Mouse (Mus musculus) induced T-regulatory cell, adult 2 months (primary cell): ENCODE data around the gene Iqcn.

Experiments
- DNase-seq: peaks from one replicate; pipeline ENCODE4 v3.0.0-alpha.2; 2012; ENCODE audit warnings: low read depth

Gene Iqcn

GRCm38 (mm10) chr8:70678679-70679078 lies 24.6 kb upstream of the Iqcn start:
- no peak for DNase-seq

DNA sequence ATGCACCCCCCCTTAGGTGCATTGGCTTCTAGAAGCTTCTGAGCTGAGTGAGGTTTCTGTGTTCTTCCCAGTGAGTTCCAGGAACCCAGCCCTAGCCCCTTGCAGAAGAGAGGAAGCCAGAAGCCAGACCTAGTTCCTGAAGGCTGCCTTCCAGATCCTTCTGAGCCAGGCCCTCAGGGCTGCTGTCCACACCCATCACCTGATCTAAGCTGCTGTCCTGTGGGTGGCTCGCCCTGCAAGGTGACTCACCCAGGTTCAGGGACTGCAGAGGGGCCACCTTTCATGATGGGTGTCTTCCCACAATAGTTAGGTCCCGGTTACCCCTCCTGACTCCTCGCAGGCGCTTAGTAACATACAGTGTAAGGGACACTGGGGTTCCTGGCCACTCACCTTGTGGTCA lies 23.9 kb upstream of the Iqcn start:
- DNase-seq, result no peak

- no peak for DNase-seq
These were observed 23.2 kb upstream of the Iqcn start for GRCm38 (mm10) chr8:70680039-70680438.

GRCm38 (mm10) chr8:70681410-70681809 lies 21.8 kb upstream of the Iqcn start:
- no peak for DNase-seq

GRCm38 (mm10) chr8:70682193-70682592 lies 21.1 kb upstream of the Iqcn start:
- DNase-seq, result no peak

DNA sequence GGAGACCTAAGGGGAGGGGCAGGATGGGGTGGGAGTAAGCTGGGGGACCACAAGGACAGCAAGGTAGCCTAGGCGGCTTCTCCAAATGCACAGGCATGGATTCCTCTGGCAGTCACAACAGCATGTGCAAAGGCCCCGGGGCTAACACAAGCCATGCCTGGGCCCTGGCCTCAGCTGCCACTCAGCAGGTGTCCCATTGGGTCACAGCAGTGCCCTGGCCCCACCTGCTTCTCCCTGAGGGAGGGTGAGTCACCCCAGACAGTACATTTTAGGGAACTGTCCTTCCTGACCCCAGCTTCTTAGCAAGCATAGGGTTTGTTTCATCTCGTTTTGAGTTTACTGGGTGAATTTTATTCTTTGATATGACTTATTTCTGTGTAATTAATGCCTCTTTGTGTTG lies 20.6 kb upstream of the Iqcn start:
- no peak for DNase-seq

DNA sequence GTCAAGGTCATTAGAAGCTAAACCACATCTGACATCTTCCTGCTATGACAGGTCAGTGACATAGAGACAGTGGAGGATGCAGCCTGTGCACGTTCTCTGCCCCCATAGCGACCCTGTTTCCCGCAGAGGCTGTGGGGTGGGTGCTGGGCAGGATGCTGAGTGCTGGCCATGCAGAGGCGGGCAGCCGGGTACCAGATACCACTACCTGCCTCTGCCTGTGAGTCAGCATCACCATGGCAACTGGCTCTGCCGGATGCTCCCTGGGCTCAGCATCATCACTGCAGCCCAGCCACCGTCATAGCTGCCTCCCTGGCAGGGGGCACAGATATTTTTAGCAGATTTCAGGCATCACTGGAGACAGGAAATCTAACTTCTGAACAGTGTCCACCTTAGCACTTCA lies 19.0 kb upstream of the Iqcn start:
- peak; percentile 94 for DNase-seq

DNA sequence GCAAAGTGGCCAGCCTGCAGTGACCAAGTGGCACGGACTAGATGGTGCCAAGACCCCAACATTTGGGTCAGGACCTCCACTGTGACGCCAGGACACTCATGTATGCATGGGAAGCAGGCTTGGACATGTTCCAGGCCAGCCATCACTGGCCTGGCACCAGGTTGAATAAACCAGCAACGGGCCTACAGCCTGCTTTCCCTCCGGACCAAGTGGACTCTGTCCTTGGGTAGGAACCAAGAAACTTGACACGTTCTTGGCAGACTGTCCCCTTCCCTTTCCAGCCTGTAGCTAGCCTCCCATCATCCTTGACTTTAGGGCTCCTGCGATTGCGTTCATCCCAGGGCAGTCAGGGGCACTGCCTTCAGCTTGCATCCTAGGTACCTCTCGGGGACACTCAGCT lies 15.7 kb upstream of the Iqcn start:
- DNase-seq, result no peak

DNA sequence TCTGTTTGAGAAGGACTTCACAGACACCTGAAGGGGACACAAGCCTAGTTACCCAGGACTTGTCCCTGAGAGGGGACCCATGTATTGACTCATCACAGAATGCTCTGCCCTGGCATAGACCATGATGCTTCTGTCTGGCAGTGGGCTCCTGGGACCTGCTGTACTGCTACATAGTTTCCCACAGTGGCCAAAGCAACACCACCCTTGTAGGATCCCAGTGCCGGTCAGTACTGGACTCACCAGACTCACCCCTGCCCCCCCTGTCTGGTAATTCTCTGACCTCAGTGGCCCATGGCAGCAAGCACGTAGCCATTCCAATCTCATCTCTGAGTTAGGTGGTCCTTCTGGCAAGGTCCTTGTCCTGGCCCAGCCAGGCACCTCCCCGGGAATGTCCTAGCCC lies 15.1 kb upstream of the Iqcn start:
- DNase-seq, result no peak

DNA sequence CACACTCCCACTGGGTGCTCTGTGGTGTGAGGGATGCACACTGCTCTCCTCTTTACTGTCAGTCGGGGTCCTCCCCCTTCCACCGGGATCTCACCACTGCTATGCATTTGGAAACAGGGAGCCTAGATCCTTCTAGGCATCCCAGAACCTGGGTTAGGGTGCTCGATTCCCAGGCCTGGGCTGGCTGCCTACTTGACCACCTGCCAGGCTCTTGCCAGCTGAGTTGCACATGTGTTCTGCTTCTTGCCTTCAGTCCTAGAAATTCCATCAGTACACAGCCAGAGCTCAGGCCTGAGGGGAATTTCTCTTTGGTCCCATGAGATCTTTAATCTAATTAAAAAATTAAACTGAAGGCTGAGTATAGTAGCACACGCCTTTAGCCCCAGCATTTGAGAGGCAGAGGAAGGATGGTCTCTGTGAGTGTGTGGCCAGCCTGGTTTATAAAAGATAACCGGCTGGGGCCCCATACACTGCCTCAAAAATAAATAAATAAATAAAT lies 13.3 kb upstream of the Iqcn start:
- no peak for DNase-seq

DNA sequence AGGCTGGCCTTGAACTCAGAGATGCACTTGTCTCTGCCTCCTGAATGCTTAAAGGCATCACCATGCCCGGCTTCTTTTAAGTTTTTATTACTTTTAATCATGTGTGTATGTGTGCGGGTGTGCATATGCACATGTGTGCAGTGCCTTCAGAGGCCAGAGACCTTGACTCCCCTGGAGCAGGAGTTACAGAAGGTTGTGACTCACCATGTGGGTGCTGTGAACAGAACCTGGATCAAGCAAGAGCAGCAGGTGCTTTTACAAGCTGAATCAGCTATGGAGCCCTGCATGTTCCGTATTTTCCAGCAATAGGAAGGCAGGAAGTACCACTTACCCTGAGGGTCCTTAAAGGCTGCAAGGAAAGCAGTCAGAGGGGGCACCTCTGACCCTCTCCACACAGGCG lies 12.0 kb upstream of the Iqcn start:
- no peak for DNase-seq

- DNase-seq, result no peak
These were observed 11.5 kb upstream of the Iqcn start for GRCm38 (mm10) chr8:70691727-70692231.

DNA sequence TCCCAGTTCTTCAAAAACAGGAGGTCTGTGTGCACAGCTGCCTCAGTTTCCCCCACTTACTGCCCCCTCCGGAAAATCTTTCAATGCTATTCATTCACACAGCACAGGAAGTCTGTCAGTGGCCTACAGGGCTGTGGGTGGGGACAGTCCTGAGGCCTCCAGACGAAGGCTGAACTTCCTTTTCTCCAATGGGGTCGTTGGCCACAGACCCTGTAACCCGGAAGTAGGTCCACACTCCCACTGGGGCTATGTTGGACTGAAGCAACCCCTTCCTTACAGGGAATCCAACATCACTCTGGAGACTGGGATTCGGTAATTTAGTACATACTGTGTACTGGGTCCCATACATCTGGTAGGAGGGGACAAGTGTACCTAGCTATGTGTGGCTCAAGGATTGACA lies 9.6 kb upstream of the Iqcn start:
- DNase-seq, result peak; percentile 77

DNA sequence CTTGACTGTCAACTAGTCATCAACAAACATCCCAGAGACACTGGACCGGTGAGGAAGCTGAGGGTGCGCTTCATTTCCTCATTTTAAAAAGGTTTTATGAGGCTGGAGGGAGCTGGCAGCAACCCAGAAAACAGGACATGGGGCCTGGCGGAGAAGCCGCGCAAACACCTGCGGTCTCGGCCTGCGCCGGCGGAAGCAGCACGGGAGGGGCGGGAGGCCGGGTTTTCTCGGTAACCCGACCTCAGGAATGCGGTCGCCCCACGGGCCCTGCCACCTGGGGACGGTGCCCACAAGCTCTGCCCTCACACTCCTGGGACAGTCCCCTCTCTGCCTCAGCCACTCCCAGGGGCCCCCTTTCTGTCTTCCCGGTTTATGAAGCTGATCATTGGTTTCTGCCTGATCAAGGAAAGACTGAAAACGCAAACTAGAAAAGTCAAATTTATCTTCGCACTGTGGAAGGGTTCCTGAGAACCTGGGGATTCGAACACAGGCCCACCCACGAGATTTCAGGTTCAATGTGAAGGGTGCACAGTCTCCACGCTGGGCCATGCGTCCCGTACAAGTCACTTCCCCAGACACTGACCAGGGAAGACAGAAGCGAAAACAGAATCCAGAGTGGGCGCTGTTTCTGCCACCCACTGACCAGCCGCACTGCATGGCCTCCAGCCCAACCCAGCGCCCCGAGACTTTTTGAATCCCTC lies 7.8 kb upstream of the Iqcn start:
- peak; percentile 91 for DNase-seq

GRCm38 (mm10) chr8:70696019-70696885 lies 7.0 kb upstream of the Iqcn start:
- DNase-seq, result peak; percentile 94

DNA sequence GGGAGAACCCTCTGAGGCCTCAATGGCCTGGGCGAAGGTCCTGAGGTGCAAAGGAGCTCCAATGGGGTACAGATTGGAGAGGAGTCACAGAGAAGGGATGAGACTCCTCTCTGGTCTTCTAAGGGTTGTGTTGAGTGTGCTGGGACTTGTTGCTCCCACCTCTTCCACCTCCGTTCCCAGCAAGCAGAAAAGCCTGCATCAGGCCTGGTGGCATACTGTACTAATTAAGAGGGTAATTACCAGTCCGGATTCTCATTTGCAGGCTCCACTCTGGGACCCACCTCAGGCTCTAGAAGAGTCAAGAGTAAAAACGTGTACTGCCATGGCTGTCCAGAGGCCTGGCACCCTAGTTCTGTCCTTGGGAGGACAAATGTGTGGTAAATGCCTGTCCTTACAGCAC lies 6.3 kb upstream of the Iqcn start:
- no peak for DNase-seq

- peak; percentile 74 for DNase-seq
These were observed 5.6 kb upstream of the Iqcn start for GRCm38 (mm10) chr8:70697366-70698250.

DNA sequence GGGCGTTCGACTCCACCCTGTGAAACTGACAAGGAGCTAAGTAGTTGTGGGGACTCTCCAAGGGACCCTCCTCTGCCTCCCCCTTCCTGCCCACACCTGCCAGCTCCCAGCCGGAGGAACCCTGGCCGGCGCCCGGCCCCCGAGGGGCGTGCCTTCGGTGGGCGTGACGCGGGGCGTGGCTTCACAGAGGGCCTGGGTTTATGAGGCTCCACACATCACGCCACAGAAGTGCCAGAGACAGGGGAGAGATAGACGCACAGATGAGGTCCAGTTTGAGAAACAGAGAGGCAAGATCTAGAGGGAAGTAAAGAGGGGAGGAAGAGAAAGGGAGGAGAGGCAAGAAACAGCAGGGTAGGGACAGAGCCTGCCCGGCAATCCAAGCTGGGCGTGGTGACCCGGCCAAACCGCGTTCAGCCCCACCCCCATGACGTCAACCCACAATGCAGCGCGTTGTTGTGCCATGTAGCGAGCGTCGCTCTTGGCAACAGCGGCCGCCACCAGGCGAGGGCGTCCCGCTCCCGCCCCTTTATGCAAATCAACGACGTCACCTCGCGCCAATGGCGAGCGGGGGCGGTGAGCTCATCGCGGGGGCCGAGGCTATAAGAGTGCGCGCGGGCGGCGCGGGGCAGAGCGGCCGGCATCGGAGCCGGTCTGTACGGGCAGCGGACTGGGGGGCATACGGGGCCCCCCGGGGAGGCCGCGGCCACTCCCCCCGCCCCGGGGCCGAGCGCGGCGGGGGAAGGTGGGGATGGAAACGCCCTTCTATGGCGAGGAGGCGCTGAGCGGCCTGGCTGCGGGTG lies 4.7 kb upstream of the Iqcn start, which contains the start of gene Jund:
Gene Jund, plus strand, starts transcription at position 640 of the 800 bp plus-strand sequence.
- peak; percentile 100 for DNase-seq

GRCm38 (mm10) chr8:70699116-70699833 lies 4.0 kb upstream of the Iqcn start:
- DNase-seq, result no peak

GRCm38 (mm10) chr8:70699834-70700554 lies 3.3 kb upstream of the Iqcn start:
- DNase-seq, result peak; percentile 80
